Comparison of ENCODE assay signal across 16 mouse cellular contexts in the genomic region with DNA sequence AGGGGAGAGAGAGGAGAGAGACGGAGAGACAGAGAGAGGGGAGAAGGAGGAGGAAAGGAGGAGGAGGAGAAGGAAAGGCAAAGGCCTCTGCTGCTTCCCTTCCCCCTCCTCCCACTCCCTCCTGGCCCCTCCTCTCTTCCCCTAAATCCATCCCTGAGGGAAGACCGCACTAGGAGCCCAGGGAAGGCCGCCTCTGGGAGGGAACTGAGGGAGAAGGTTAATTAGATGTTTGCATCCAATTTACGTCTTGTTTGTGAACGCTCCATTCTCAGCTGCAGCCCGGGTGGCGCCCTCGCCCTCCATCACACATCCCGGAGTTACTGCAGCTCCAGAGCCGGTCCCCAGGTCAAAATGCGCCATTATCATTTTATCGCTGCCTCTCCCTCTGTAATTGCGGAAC. TPM values are rescaled to one million over a fixed set of nuclear protein-coding genes. Genes with fewer than 3 reads are reported as not detected.
DNase-seq lines count a peak whose midpoint lies in the region; ATAC-seq lines count a peak whose summit lies in the region.
"Had no signal": no experiment of that assay in that cellular context is flagged by ENCODE, and none has a peak within 500 bp of the region (broad histone marks: within the 10 kb centered on the region; RNA-seq: fewer than 3 reads in every experiment).

No protein-coding gene starts in this region.

- under 1% methylated on average over 13 of the region's 13 CpGs for WGBS in forebrain, embryonic 10.5 days
- 3% methylated on average over 13 of the region's 13 CpGs for WGBS in hindbrain, embryonic 14.5 days
- WGBS in midbrain, embryonic 14.5 days, result 3% methylated on average over 13 of the region's 13 CpGs

- peak overlapping the region; percentile 26 for H3K4me3 ChIP-seq in forebrain, embryonic 10.5 days
- no peak overlapping the region for H3K4me3 ChIP-seq in hindbrain, embryonic 14.5 days (replicated peaks; ENCODE audit: low read length)
- H3K4me3 ChIP-seq in midbrain, embryonic 14.5 days (replicated peaks; ENCODE audit: low read depth, low read length), result no peak overlapping the region

- peak overlapping the region; percentile 58 for H3K27ac ChIP-seq in forebrain, embryonic 10.5 days
- peak overlapping the region; percentile 59 for H3K27ac ChIP-seq in hindbrain, embryonic 14.5 days
- H3K27ac ChIP-seq in midbrain, embryonic 14.5 days (replicated peaks; ENCODE audit: low read depth, low read length), result peak overlapping the region; percentile 61; the same call in 1 of the 2 replicates

- ATAC-seq in hindbrain, embryonic 14.5 days (ENCODE audit: low FRiP score), result no peak
- ATAC-seq in midbrain, embryonic 14.5 days (ENCODE audit: low FRiP score, low TSS enrichment), result no peak

- DNase-seq in ZHBTc4 (ENCODE audit: low read depth, low spot score), result peak; percentile 11
- DNase-seq in forebrain, embryonic 10.5 days (ENCODE audit: extremely low spot score, low spot score), result peak; percentile 50
- DNase-seq in hindbrain, embryonic 14.5 days (ENCODE audit: low spot score), result no peak
- DNase-seq in midbrain, embryonic 14.5 days, result peak; percentile 66
- DNase-seq in testis, postnatal 14 days (ENCODE audit: low spot score), result no peak
- DNase-seq in natural killer cell, adult 2 months (ENCODE audit: low spot score in 2 of 2), result no peak
- DNase-seq in heart, adult 9 months (ENCODE audit: low spot score in 2 of 2), result no peak
- no peak for DNase-seq in adrenal gland, adult 18-20 months (ENCODE audit: low spot score in 2 of 2)
- DNase-seq: heart, postnatal 4 days; layer of hippocampus, postnatal 36 days; right cerebral cortex, adult 18-20 months had no signal

- no peaks in the 10 kb centered on the region for H3K9me3 ChIP-seq in forebrain, embryonic 10.5 days
- no peaks in the 10 kb centered on the region for H3K9me3 ChIP-seq in hindbrain, embryonic 14.5 days (ENCODE audit: control insufficient read depth, low read length)
- H3K9me3 ChIP-seq in midbrain, embryonic 14.5 days (ENCODE audit: control insufficient read depth, low read length), result no peaks in the 10 kb centered on the region

- 0 out of 2 replicates have a peak overlapping the region, but pooled peaks have one; percentile 2 for H3K4me2 ChIP-seq in hindbrain, embryonic 14.5 days (replicated peaks)
- peak overlapping the region; percentile 22; the same call in 1 of the 2 replicates for H3K4me2 ChIP-seq in midbrain, embryonic 14.5 days (ENCODE audit: low read length)

- peaks cover 47% of the 10 kb centered on the region for H3K4me1 ChIP-seq in forebrain, embryonic 10.5 days
- peaks cover 21% of the 10 kb centered on the region for H3K4me1 ChIP-seq in hindbrain, embryonic 14.5 days (replicated peaks; ENCODE audit: control insufficient read depth, insufficient read depth, low read length)
- peaks cover 21% of the 10 kb centered on the region for H3K4me1 ChIP-seq in midbrain, embryonic 14.5 days (ENCODE audit: control insufficient read depth, insufficient read depth, low read length)

- peaks cover 100% of the 10 kb centered on the region for H3K27me3 ChIP-seq in forebrain, embryonic 10.5 days (ENCODE audit: poor library complexity, severe bottlenecking)
- peaks cover 11% of the 10 kb centered on the region for H3K27me3 ChIP-seq in hindbrain, embryonic 14.5 days (ENCODE audit: control insufficient read depth, insufficient read depth, low read length)
- H3K27me3 ChIP-seq in midbrain, embryonic 14.5 days (ENCODE audit: control insufficient read depth, insufficient read depth, low read length), result peaks cover 5% of the 10 kb centered on the region; the same call in 1 of the 2 replicates

- H3K9ac ChIP-seq in hindbrain, embryonic 14.5 days, result no peak overlapping the region
- H3K9ac ChIP-seq in midbrain, embryonic 14.5 days (replicated peaks; ENCODE audit: low read length), result peak overlapping the region; percentile 18; the same call in 1 of the 2 replicates

- no peaks in the 10 kb centered on the region for H3K36me3 ChIP-seq in forebrain, embryonic 10.5 days (replicated peaks)
- H3K36me3 ChIP-seq in hindbrain, embryonic 14.5 days (replicated peaks; ENCODE audit: control insufficient read depth, insufficient read depth), result no peaks in the 10 kb centered on the region
- H3K36me3 ChIP-seq in midbrain, embryonic 14.5 days (ENCODE audit: control insufficient read depth, insufficient read depth, low read length), result no peaks in the 10 kb centered on the region

RNA-seq across cellular contexts. Expression of gene Lhx5, which starts 33.5 kb away (rescaled TPM):
- 21.3 and 24.8 TPM in 2 replicates for polyA plus RNA-seq in forebrain, embryonic 10.5 days (2016; fragmentation: Nextera tagmentation; extraction: Ambion mirVana)
- polyA plus RNA-seq in hindbrain, embryonic 14.5 days (2014; fragmentation: Nextera tagmentation; extraction: Ambion mirVana), result 20.4 and 23.1 TPM in 2 replicates
- 34.1 and 44.9 TPM in 2 replicates for polyA plus RNA-seq in midbrain, embryonic 14.5 days (2014; fragmentation: Nextera tagmentation; extraction: Ambion mirVana)
- not detected for total RNA-seq in adrenal gland, adult 18-20 months (2021)
- total RNA-seq: common myeloid progenitor, adult 5-6 weeks; heart, adult 8-10 months; heart, postnatal 4 days; liver, adult 2 months had no signal
- polyA plus RNA-seq: kidney, embryonic 16.5 days; liver, adult 2 months; lung, embryonic 16.5 days had no signal

Comparison
In these comparisons a context has a peak if more than half of its experiments do, and no peak if none do; other contexts are left out.
1. DNase-seq: peak in ZHBTc4 (single experiment), forebrain, embryonic 10.5 days (single experiment) and midbrain, embryonic 14.5 days (single experiment); none in hindbrain, embryonic 14.5 days (single experiment), testis, postnatal 14 days (single experiment), natural killer cell, adult 2 months (0 of 2), heart, adult 9 months (0 of 2) and adrenal gland, adult 18-20 months (0 of 2).
2. Peak in every context shown above with its lines, with median percentiles within 50 percentile points of each other: H3K27ac ChIP-seq.